Mouse (Mus musculus) left cerebral cortex, postnatal 14 days (tissue): Measurements from ENCODE around the gene Hsfy2. TPM values are rescaled to one million over a fixed set of nuclear protein-coding genes. Genes with fewer than 3 reads are reported as not detected.

ENCODE experiments used
- DNase-seq, 2 experiments: peaks; one replicate each; pipeline ENCODE4 v3.0.0; 2021 to 2022; ENCODE audit warnings: low spot score in 2 of 2, mixed read lengths in 1 of 2
- intact Hi-C: fragments of 180-260 bp; cut with DNase I; formaldehyde crosslinking; loops from one replicate; pipeline ENCODE4 v1.15.1; 2025
- long read RNA-seq, 2 experiments: library from polyadenylated mRNA; stranded (forward); transcript quantifications; one replicate each; pipeline ENCODE4 v2.0.0; 2021
- total RNA-seq, 2 experiments: library from RNA; stranded (reverse); gene quantifications; 2 replicates each; pipeline ENCODE4 v1.2.3; 2021

The Hsfy2 gene
- total RNA-seq, result not detected
- long read RNA-seq, experiment 1, result 0 reads
- long read RNA-seq, experiment 2, result 0 reads

- intact Hi-C loops, result no loop called here
- DNase-seq, result no peak
Observed at GRCm38 (mm10) chr1:56637335-56637734, at the start of gene Hsfy2. Gene Hsfy2, minus strand, starts transcription at chr1:56637435.

- intact Hi-C loops, result no loop called here
- no peak for DNase-seq
Observed at GRCm38 (mm10) chr1:56685053-56685557, 47.9 kb upstream of the Hsfy2 start.

GRCm38 (mm10) chr1:56684512-56684911 lies 47.3 kb upstream of the Hsfy2 start:
- DNase-seq, result no peak
- intact Hi-C loops, result no loop called here

GRCm38 (mm10) chr1:56681258-56681657 lies 44.0 kb upstream of the Hsfy2 start:
- DNase-seq, result no peak
- intact Hi-C loops, result no loop called here

- intact Hi-C loops, result no loop called here
Observed at GRCm38 (mm10) chr1:56675253-56675652, 38.0 kb upstream of the Hsfy2 start.

GRCm38 (mm10) chr1:56674601-56675000 lies 37.4 kb upstream of the Hsfy2 start:
- intact Hi-C loops, result no loop called here
- no peak for DNase-seq

More at GRCm38 (mm10) chr1:56675253-56675652, 38.0 kb upstream of the Hsfy2 start:
- DNase-seq, result no peak

- intact Hi-C loops, result no loop called here
- no peak for DNase-seq
Observed at GRCm38 (mm10) chr1:56671241-56671945, 34.2 kb upstream of the Hsfy2 start.

GRCm38 (mm10) chr1:56670509-56670908 lies 33.3 kb upstream of the Hsfy2 start:
- intact Hi-C loops, result no loop called here

GRCm38 (mm10) chr1:56664606-56665005 lies 27.4 kb upstream of the Hsfy2 start:
- intact Hi-C loops, result no loop called here
- DNase-seq, result peak in 1 of 2 experiments; percentile 19

More at GRCm38 (mm10) chr1:56670509-56670908, 33.3 kb upstream of the Hsfy2 start:
- no peak for DNase-seq

GRCm38 (mm10) chr1:56626824-56627223 lies 10.4 kb downstream of the Hsfy2 start:
- intact Hi-C loops, result no loop called here
- DNase-seq, result no peak

- intact Hi-C loops, result no loop called here
- no peak for DNase-seq
Observed at GRCm38 (mm10) chr1:56624304-56624703, 12.9 kb downstream of the Hsfy2 start.

GRCm38 (mm10) chr1:56612384-56612783 lies 24.9 kb downstream of the Hsfy2 start:
- no peak for DNase-seq
- intact Hi-C loops, result no loop called here
